Mouse (Mus musculus) adrenal gland, postnatal 4 days (tissue): ENCODE measurements around the gene Tmprss6. TPM values are rescaled to one million over a fixed set of nuclear protein-coding genes. Genes with fewer than 3 reads are reported as not detected.

ENCODE experiments used
- DNase-seq, 2 experiments: peaks; one replicate each; pipeline ENCODE4 v3.0.0; 2021 to 2022; ENCODE audit warnings: low spot score in 2 of 2, mixed read lengths in 2 of 2
- long read RNA-seq, 2 experiments: library from polyadenylated mRNA; stranded (forward); transcript quantifications; one replicate each; pipeline ENCODE4 v2.0.0; 2021
- total RNA-seq, 2 experiments: library from RNA; stranded (reverse); gene quantifications; 2 replicates each; pipeline ENCODE4 v1.2.3; 2021

Gene Tmprss6
- total RNA-seq = 10 to 100 TPM in 1 of 2 experiments, 1 to 10 TPM in 1; 1.8 to 22.4 TPM
- long read RNA-seq, experiment 1, partial matches to known transcripts = 7 of 11 reads
- long read RNA-seq, experiment 1, other reads (novel, unspliced or antisense) = 0 of 11 reads
- long read RNA-seq, experiment 2, partial matches to known transcripts = 3 of 6 reads
- long read RNA-seq, experiment 2, other reads (novel, unspliced or antisense) = 2 of 6 reads

DNA sequence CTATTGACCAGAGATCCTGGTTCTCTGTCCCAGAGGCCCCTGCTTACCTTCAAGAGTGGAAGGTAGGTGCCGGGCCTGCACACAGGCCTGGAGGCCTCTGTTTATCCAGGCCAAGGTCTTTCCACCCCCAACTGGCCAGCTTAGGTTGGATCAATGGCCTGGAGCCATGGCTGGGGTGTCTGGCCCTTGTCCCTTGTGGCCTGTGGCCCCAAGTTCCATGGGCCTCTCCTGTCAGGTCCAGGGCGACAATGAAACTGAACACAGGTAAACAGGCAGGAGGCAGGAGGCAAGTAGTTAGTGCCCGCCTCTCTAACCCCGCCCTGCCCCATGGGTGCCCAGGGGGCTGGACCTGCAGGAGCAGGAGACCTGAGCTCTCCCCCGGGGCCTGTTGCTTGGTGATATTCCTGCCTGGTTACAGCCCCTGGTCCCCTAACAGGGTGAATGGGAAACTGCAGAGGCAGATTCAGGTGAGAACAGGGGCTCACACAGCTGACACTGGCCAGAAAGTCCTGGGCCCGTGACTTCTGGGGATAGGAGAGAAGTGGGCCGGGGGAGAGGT, at the start of gene Tmprss6:
Gene Tmprss6 (minus strand): TSS at position 256 of the 559 bp plus-strand sequence.
- DNase-seq = no peak

DNA sequence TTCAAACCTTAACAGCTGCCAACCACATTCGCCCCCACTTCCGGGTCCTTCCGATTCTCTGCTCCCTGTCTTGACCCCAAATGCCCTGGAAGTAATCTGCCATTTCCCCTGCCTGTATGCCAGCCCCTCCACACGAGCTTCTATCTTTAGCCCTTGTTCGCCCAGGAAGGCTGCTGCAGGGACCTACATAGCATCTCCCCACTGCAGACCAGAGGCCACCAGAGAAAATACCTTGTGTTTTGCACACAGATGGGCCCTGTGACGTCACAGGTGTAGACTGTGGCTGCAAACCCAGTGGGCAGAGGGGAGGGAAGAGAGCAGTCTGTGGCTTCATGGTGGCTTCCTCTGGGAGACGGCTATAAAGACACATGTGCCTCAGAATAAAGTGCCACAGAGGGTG, 49.8 kb upstream of the Tmprss6 start:
- DNase-seq = no peak

DNA sequence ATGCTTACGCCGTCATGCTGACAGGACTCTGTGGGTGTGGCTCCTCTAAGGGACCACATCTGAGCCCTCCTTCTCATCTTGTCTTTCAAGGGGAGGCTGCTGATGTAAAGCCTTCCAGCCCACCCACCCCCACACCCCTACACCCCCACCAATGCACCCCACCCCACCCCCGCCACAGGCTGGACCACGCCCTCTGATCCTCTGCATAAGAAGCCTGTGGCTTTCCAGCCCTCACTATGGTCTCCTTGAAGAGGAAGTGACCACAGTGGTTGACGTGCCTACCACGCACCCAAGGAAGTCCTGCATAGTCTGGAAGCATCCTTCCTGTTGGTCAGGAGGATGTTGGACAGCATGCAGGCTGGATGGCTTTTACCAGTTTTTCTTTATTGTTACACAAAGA, 47.3 kb upstream of the Tmprss6 start:
- no peak for DNase-seq

DNA sequence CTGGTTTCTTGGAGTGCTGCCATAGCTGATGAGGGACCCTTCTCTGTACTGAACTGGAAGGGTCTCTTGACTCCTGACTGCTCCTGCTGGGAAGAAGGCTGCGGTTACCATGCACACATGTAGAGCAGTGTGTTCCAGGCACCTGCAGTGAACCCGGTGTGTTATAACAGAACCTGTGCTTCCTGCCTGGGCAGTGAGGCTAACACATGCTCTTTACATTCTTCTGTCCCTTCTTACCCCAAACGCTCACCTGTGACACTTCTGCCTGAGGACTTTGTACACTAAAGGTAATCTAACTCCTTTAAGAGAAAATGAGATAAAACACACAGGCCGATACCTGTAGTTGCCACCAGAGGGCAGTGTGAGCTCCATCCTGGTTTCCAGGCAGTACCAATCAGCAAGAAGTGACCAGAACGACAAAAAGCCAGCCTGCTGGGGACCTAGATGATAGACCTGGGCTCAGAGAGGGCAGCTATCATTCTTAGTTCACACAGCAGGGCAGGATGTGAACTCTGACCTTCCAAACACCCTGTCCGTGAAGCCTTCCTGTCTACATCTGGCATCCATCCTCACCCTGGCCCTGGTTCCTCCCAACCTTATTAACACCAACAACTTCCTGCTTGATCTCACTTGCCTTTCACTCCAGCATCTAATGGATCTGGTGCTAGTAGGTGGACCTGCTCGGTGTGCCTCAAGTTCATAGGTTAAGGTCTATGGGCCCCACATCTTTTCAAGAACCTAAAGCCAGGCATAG, 46.1 kb upstream of the Tmprss6 start:
- peak in 1 of 2 experiments; percentile 60 for DNase-seq

DNA sequence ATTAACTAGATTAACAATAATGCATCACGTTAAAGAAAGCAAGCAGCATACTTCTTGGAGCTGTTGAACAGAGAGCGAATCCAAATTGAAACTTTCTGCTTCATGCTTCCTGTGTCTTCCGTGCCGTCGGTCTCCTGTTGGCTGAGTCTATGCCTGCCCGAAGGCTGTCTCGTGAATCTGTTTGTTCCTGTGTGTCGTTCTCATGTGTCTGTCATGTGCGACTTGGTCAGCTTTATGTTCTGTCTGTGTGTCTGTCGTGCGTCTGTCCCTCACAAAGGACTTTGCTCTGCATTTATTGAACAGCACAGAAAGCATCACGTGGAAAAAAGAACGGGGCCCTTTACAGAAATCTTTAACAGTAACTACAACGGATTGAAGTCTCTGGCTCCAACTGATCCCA, 44.6 kb upstream of the Tmprss6 start:
- DNase-seq = no peak

DNA sequence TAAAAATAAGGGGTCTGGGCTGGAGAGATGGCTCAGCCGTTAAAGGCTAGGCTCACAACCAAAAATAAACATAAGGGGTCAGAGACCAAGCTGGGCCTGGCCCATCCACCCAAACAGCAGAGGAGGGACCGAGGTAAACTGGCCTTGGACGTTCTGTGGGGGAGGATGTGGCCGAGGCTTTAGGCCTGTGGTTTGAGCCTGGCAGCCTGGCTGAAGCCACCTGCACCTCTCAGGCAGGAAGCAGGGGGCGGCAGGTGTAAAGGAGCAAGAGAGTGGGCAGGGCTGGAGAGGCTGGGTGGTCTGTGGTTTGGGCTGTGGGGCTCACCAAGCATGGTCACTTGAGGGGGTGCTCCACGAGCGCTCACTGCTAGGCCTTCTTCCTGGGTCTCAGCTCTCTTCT, 43.5 kb upstream of the Tmprss6 start:
- DNase-seq = no peak

DNA sequence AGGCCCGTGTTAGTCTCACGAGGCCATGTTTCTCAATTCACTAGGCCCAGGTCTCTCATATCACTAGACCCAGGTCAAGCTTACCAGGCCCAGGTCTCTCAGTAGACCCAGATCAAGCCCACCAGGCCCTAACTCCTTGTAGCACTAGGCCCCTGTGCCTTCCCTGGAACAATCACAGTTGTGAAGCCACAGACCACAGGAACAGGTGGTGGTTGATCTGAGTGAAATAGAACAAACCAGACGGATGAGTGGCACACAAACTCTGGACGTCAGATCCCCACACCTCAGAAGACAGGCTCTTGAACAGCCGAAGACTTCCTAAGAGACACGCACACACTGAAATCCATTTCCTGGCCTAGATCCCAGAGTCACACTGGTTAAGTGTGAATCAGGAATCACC, 42.3 kb upstream of the Tmprss6 start:
- no peak for DNase-seq

DNA sequence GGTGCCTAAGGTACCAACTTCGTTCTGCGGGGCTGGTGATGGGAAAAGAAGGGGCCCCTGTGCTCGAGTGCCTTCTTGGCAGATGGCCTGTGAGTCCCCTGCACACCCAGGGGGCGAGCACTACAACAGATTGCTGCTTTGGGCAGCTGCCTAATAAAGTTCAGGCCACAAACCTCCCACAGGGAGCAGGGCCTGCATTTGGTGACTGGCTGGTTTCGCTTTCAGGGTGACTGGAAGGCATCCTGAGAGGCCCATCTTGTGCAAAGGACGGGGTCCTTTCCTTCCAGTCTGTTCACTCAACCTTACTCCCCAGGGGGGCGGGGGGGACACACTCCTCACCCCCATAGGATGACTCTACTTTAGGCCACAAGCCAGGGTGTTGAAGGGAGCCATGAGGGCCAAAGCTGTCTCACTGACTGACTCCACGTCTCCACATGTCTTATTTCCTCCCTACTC, 41.7 kb upstream of the Tmprss6 start:
- DNase-seq = no peak

DNA sequence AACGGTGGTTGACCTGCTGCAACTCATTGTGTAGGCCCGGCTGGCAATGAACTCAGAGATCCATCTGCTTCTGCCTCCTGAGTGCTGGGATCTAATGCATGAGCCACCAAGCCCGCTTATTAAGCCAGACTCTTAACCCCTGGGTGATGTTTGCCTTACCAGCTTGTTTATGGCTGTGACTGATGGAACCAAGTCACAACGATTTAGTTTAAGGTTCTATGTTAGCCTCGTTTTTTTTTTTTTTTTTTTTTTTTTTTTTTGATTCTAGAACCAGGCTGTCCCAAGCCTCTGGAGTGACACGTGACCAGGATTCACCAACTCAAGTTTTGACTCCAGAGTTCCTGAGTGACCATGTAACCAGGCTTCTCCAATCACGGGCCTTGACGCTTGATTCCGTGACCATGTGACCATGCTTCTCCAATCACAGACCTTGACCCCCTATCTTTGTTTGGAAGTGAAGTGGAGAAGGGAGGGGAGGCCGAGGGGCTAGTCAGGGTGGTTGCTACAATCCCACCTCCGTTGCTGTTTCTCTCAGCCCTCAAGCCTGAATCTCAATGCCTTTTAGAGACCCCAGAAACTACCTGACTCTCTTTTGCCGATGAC, 41.0 kb upstream of the Tmprss6 start:
- DNase-seq = no peak

DNA sequence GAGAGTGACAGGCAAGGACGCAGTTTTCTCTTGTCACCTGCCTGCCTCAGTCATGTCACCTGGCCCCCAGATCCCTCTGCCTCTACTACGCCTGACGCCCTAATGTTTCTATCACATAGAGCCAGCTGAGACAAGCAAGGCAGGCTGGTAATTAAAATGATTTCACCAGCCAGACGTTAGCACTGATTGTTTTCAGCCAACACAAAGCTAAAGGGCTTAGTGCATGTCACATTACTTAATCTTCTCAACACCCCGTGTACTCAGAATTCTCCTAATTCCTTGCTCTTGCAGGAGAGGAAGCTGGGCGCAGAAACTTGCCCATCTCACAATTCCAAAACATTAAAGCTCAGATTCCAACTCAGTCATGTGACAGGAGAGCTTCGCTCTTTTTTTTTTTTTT, 40.0 kb upstream of the Tmprss6 start:
- DNase-seq = no peak

DNA sequence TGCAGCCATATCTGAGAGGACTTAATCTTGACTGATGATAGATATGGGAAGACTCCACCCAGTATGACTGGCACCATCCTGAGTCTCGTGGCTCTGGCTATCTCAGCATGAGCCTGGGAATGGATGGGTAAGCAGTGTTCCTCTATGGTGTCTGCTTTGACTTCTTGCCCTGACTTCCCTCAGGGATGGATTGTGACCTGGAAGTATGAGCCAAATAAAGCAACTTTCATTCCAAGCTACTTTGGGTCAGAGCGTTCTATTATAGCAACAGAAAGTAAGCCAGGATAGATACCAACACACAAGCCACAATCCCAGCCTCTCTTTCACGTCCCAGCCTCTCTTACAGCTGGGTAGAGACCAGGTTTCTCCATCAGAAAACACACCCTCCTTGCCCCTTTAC, 37.1 kb upstream of the Tmprss6 start:
- no peak for DNase-seq

DNA sequence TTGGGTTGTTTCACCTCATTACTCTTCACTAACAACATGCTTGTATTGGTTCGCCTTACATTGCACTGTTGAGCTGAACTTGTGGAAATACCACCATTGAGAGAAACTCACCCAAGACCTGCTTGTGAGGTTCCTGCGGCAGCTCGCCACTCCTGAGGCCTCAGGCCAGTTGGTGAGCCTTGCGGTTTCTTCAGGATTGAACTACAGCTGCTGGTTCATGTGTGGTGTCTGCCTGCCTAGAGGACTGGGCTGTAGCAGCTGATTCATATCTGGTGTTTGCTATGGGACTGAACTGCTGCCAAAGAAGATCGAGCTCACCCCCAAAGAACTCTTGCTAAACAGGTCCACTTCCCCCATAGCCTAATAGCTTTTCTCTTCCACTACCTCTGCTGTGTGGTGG, 36.4 kb upstream of the Tmprss6 start:
- DNase-seq = no peak

DNA sequence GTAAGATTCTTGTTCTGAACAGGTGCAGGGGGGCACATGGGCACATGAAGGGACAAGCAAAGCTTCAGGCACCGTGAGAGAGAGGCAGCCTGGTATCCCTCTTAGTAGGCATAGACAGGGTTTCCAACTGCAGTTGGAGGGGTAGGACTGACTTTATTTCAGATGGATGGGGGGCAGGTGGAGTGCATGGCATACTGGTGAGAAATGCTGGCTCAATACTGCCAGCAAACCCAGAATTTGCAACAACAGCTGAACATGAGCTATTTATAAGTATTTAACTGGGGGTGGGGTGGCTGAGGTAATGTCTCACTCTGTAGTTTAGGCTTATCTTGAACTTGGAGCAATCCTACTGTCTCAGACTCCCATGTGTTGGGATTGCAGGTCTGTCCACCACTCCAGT, 35.6 kb upstream of the Tmprss6 start:
- DNase-seq = no peak

DNA sequence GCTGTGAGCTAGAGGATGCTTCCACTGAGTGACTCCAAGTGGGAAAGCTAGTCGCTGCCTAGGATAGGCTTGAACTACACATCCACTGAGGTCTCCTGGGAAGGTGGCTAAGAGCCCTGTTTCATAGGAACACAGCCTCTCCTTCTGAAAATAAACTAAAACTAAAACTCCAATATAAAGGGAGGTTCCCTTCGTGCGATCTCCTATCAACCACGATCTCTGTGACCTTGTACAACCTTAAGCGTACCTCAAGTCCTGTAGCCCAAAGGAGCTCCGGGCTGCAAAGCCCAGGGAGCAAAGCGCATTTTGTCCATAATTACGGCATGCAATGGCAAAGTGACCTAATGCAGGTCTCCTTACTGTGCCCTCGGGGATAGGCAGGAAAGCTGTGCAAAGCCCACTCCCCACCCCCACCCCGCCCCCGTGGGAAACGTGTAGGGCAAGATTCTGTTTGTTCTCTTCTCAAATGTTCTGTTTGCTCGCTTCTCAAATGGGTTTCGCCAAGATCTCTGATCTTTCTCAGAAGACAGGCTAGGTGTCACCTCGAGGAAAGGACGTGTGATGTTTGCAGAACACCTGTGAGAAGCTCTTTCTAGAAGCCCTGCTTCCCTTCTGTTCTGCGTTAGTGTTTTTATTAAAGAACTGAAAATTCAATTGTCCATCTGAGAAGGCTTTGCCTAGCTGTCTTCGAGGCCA, 34.2 kb upstream of the Tmprss6 start:
- DNase-seq = no peak

DNA sequence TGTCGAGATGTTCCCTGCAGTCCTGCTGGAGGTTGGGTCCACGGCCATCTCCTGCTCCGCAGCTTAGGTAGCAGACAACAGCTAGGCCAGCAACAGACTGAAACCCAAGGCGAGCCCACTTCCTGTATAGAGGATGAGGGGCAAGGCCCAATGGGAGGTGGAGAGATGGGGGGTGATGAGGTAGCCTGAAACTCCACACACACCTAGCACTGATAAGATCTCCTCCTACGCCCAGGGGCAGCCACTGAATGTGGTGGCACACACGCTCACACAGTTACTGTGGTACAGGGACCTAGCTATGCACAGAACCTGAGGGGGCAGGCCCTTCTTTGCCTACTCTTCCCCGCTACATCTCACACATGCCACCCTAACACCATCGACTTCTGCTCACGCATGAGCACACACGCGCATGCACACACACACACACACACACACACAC, 26.6 kb upstream of the Tmprss6 start, which contains the start of gene Il2rb:
Gene Il2rb (minus strand): TSS at position 304 of the 439 bp plus-strand sequence.
- no peak for DNase-seq

DNA sequence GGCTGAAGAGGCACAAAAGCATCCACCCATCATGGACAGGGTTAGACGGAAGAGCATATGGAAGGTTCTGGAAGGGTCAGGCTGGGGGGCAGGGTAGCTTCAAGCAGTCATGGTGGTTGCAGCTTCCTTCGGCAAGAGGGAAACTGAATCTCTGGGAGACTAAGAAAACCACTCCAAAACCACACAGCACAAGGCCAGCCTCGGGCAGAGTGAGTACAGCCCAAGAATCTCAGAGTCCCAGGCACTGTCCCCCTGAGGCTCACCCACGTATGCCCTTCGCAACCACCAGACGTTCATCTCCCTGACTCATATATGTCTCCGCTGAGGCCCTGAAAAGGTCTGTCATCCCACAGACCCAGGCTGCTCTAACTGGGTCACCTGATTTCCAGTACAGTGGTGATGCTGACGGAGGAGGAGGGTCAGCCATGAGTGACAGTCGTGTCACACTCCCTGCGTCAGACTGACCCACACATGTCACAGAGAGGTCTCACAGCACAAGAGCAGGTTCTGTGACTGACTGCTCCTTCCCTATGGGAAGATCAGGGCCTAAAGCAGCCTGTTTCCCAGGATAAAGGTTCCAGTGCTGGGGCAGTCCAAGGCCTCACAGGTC, 25.1 kb upstream of the Tmprss6 start:
- no peak for DNase-seq

DNA sequence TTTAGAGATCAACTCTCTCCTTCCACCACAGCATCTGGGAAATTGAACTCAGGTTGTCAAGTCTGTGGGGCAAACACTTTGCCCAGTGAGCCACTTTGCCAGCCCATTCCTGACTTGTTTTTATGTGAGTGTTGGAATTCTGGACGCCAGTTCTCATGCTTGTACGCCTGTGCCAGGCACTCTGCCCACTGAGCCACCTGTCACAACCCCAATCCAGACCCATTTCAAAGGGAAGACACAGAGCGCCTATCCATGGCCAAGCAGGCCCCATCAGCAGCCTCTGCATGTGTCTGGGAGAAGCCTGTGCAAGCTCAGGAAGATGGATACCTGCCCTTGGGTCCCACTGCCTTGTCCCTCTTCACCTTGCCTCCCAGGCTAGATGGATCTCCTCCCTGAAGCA, 22.9 kb upstream of the Tmprss6 start:
- no peak for DNase-seq

DNA sequence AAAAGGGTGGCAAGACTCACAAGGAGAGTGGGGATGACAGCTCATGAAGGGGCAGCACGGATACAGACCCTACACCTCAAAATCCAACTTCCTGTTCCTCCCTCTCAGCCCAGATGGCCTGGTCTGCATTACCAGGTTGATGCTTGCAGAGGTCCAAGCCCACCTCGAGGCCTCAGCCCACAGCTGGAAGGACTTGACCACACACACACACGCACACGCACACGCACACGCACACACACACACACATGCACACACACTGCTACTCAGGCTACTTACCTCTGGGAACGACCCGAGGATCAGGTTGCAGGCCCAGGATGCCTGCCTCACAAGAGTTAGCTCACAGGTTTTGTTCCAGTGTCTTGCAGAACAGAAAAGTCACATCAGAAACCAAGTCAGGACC, 21.5 kb upstream of the Tmprss6 start:
- DNase-seq = no peak

DNA sequence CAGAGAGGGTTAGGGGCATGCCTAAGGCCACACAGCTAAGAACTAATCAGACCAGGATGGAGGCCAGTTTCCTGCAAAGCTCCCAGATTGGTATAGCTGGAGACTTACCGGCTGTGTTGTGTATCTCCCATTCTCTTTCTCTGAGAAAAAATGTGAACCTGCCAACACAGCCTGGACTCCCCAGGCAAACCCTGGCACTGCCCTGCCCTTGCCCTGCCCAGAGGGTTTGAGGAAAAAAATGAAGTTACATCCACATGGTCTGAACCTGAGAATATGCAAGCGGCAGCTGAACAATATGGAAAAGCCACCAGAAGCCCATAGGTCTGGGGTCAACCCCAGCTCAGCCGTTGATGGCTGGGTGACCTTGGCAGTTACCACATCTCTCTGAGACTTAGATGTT, 20.8 kb upstream of the Tmprss6 start:
- DNase-seq = no peak

DNA sequence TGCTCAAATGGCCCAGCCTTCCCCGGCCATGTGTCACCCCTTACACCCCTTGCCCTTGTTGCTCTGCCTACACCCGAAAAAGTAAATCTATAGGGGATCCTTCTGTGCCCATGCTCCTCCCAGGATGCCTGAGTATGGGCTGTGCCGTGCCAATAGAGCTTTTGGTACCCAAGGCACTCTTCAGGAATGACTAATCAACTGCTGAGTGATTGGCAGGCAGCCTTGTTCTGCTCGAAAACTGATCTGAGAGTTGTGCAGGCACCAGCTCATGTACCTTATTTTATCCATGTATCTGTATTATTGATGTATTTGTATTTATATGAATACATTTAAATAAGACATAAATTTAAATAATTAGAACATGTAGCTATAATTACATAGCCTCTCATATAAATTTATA, 18.6 kb upstream of the Tmprss6 start:
- DNase-seq = no peak

DNA sequence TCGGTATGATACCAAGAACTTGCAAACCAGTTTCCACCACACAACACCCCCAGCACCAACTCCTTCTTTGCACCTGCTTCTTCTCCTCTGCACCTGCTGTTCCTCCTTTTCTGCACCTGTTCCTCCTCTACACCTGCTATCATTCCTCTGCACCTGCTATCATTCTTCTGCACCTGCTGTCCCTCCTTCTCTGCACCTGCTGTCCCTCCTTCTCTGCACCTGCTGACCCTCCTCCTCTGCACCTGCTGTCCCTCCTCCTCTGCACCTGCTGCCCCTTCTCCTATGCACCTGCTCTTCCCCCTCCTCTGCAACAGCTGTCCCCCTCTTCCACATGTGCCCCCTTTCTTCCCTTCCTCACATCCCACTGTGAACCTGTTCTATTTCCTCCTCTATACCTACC, 18.1 kb upstream of the Tmprss6 start:
- no peak for DNase-seq
